Mouse (Mus musculus) brown adipose tissue, adult 24 weeks (tissue): ENCODE data around the gene Acp6. TPM values are rescaled to one million over a fixed set of nuclear protein-coding genes. Genes with fewer than 3 reads are reported as not detected.

Source experiments
- H3K27ac ChIP-seq: fragments of 200-500 bp; replicated peaks from 2 replicates; pipeline ENCODE4 v1.5.1; 2012; ENCODE audit warnings: low read depth, mild to moderate bottlenecking, low read length
- H3K4me1 ChIP-seq: fragments of 200-500 bp; 2 replicates; pipeline ENCODE4 v1.6.1; 2012; ENCODE audit warnings: low read length, mixed read lengths; ENCODE audit not compliant: control insufficient read depth, insufficient read depth, insufficient read length
- H3K4me3 ChIP-seq: fragments of 200-500 bp; 2 replicates; pipeline ENCODE4 v1.5.1; 2012; ENCODE audit warnings: low read depth, mild to moderate bottlenecking, low read length, moderate library complexity; ENCODE audit not compliant: insufficient read depth
- polyA plus RNA-seq: library from polyadenylated mRNA; stranded (reverse); fragments of >200 nt; gene quantifications from 2 replicates; pipeline ENCODE4 v1.2.4, GENCODE M21; 2012; ENCODE audit not compliant: missing spikeins, insufficient read depth, insufficient read length

The Acp6 gene
- polyA plus RNA-seq, 1 experiment, result 28.7 TPM

GRCm38 (mm10) chr3:97171531-97171930 lies 13.0 kb downstream of the Acp6 start:
- H3K4me3 ChIP-seq, result no peak overlapping the region
- H3K27ac ChIP-seq, result no peak overlapping the region
- H3K4me1 ChIP-seq, result peaks cover 5% of the 10 kb centered on the region

- H3K4me1 ChIP-seq, result peaks cover 5% of the 10 kb centered on the region
- H3K4me3 ChIP-seq, result no peak overlapping the region
- no peak overlapping the region for H3K27ac ChIP-seq
Observed at GRCm38 (mm10) chr3:97172231-97172630, 13.7 kb downstream of the Acp6 start.

- H3K27ac ChIP-seq, result no peak overlapping the region
Observed at GRCm38 (mm10) chr3:97172632-97173031, 14.1 kb downstream of the Acp6 start.

GRCm38 (mm10) chr3:97178885-97179284 lies 20.3 kb downstream of the Acp6 start:
- Histone ChIP-seq H3K4me1 (no peaks in the 10 kb centered on the region), H3K4me3 (no peak overlapping the region), H3K27ac (no peak overlapping the region)

More at GRCm38 (mm10) chr3:97172632-97173031, 14.1 kb downstream of the Acp6 start:
- no peak overlapping the region for H3K4me3 ChIP-seq
- H3K4me1 ChIP-seq, result peaks cover 5% of the 10 kb centered on the region

- H3K4me3 ChIP-seq, result no peak overlapping the region
- no peak overlapping the region for H3K27ac ChIP-seq
- no peaks in the 10 kb centered on the region for H3K4me1 ChIP-seq
Observed at GRCm38 (mm10) chr3:97180527-97180926, 21.9 kb downstream of the Acp6 start.

GRCm38 (mm10) chr3:97183810-97184209 lies 25.2 kb downstream of the Acp6 start:
- no peaks in the 10 kb centered on the region for H3K4me1 ChIP-seq
- H3K27ac ChIP-seq, result no peak overlapping the region
- no peak overlapping the region for H3K4me3 ChIP-seq

- no peak overlapping the region for H3K4me3 ChIP-seq
- H3K27ac ChIP-seq, result no peak overlapping the region
Observed at GRCm38 (mm10) chr3:97185098-97185860, 26.7 kb downstream of the Acp6 start.

GRCm38 (mm10) chr3:97196571-97196970 lies 38.0 kb downstream of the Acp6 start:
- no peaks in the 10 kb centered on the region for H3K4me1 ChIP-seq
- H3K4me3 ChIP-seq, result no peak overlapping the region
- H3K27ac ChIP-seq, result no peak overlapping the region

More at GRCm38 (mm10) chr3:97185098-97185860, 26.7 kb downstream of the Acp6 start:
- no peaks in the 10 kb centered on the region for H3K4me1 ChIP-seq

GRCm38 (mm10) chr3:97199261-97199660 lies 40.7 kb downstream of the Acp6 start:
- H3K4me1 ChIP-seq, result no peaks in the 10 kb centered on the region
- H3K4me3 ChIP-seq, result no peak overlapping the region
- H3K27ac ChIP-seq, result no peak overlapping the region

GRCm38 (mm10) chr3:97201943-97202342 lies 43.4 kb downstream of the Acp6 start:
- Histone ChIP-seq H3K4me1 (no peaks in the 10 kb centered on the region), H3K27ac (no peak overlapping the region), H3K4me3 (no peak overlapping the region)

GRCm38 (mm10) chr3:97203880-97204279 lies 45.3 kb downstream of the Acp6 start:
- Histone ChIP-seq H3K27ac (no peak overlapping the region), H3K4me1 (no peaks in the 10 kb centered on the region), H3K4me3 (0 out of 2 replicates have a peak overlapping the region, but pooled peaks have one; percentile 7)

GRCm38 (mm10) chr3:97206521-97206920 lies 47.9 kb downstream of the Acp6 start:
- no peak overlapping the region for H3K27ac ChIP-seq
- H3K4me3 ChIP-seq, result no peak overlapping the region

GRCm38 (mm10) chr3:97209351-97209750 lies 50.8 kb downstream of the Acp6 start:
- Histone ChIP-seq H3K4me1 (no peaks in the 10 kb centered on the region), H3K27ac (no peak overlapping the region), H3K4me3 (no peak overlapping the region)

More at GRCm38 (mm10) chr3:97206521-97206920, 47.9 kb downstream of the Acp6 start:
- no peaks in the 10 kb centered on the region for H3K4me1 ChIP-seq

GRCm38 (mm10) chr3:97211177-97211576 lies 52.6 kb downstream of the Acp6 start:
- no peak overlapping the region for H3K4me3 ChIP-seq
- no peak overlapping the region for H3K27ac ChIP-seq
- no peaks in the 10 kb centered on the region for H3K4me1 ChIP-seq

GRCm38 (mm10) chr3:97213871-97214270 lies 55.3 kb downstream of the Acp6 start:
- Histone ChIP-seq H3K4me3 (no peak overlapping the region), H3K27ac (no peak overlapping the region), H3K4me1 (no peaks in the 10 kb centered on the region)

- no peak overlapping the region for H3K27ac ChIP-seq
- no peak overlapping the region for H3K4me3 ChIP-seq
- no peaks in the 10 kb centered on the region for H3K4me1 ChIP-seq
Observed at GRCm38 (mm10) chr3:97214439-97214838, 55.9 kb downstream of the Acp6 start.
